Comparison of ENCODE assay signal across 16 mouse cellular contexts in genomic region chr3:34658241-34658965, GRCm38 (mm10). TPM values are rescaled to one million over a fixed set of nuclear protein-coding genes. Genes with fewer than 3 reads are reported as not detected.
DNase-seq lines count a peak whose midpoint lies in the region; ATAC-seq and TF ChIP-seq lines count a peak whose summit lies in the region.
"Had no signal": no experiment of that assay in that cellular context is flagged by ENCODE, and none has a peak within 500 bp of the region (broad histone marks: within the 10 kb centered on the region; RNA-seq: fewer than 3 reads in every experiment).

No protein-coding gene starts in this region.

- H3K4me1 ChIP-seq in forebrain, embryonic 14.5 days (ENCODE audit: control insufficient read depth, insufficient read depth, low read length), result peaks cover 28% of the 10 kb centered on the region
- H3K4me1 ChIP-seq in hindbrain, postnatal 0 days (ENCODE audit: insufficient read depth, low read length), result no peaks in the 10 kb centered on the region; the same call in 1 of the 2 replicates
- H3K4me1 ChIP-seq in neural tube, embryonic 12.5 days, result peaks cover 34% of the 10 kb centered on the region
- H3K4me1 ChIP-seq in kidney, embryonic 14.5 days (ENCODE audit: control insufficient read depth, insufficient read depth, low read length), result no peaks in the 10 kb centered on the region
- H3K4me1 ChIP-seq: liver, embryonic 13.5 days; stomach, embryonic 15.5 days had no signal

- DNase-seq in embryo, embryonic 9.5 days (ENCODE audit: extremely low spot score), result peak; percentile 7
- peak; percentile 27 for DNase-seq in forebrain, embryonic 14.5 days (ENCODE audit: low spot score)
- DNase-seq in hindbrain, postnatal 0 days (ENCODE audit: low spot score), result no peak
- DNase-seq in heart, adult 9 months (ENCODE audit: low spot score in 2 of 2), result no peak
- no peak for DNase-seq in gastrocnemius, postnatal 14 days
- DNase-seq: adrenal gland, adult 8-10 months; heart, adult 11 months; heart, postnatal 36 days; kidney, adult 2 months; liver, embryonic 13.5 days; lung, postnatal 10 days; right cerebral cortex, postnatal 4 days had no signal

- 29% methylated on average over 7 of the region's 7 CpGs for whole genome bisulfite sequencing in forebrain, embryonic 14.5 days
- 56% methylated on average over 7 of the region's 7 CpGs for WGBS in hindbrain, postnatal 0 days
- WGBS in neural tube, embryonic 12.5 days, result 41% methylated on average over 7 of the region's 7 CpGs
- WGBS in kidney, embryonic 14.5 days, result 51% methylated on average over 7 of the region's 7 CpGs

- H3K27me3 ChIP-seq in forebrain, embryonic 14.5 days (replicated peaks; ENCODE audit: control insufficient read depth, insufficient read depth, low read length), result no peaks in the 10 kb centered on the region
- peaks cover 32% of the 10 kb centered on the region for H3K27me3 ChIP-seq in hindbrain, postnatal 0 days (ENCODE audit: insufficient read depth, low read length)
- peaks cover 22% of the 10 kb centered on the region for H3K27me3 ChIP-seq in neural tube, embryonic 12.5 days (replicated peaks)
- H3K27me3 ChIP-seq in kidney, embryonic 14.5 days (ENCODE audit: control insufficient read depth, insufficient read depth, low read length), result peaks cover 96% of the 10 kb centered on the region
- H3K27me3 ChIP-seq: CH12.LX had no signal

- no peak for TF ChIP-seq CTCF in hindbrain, postnatal 0 days (IDR thresholded peaks at IDR 0.05; ENCODE audit: low read depth)

- H3K9me3 ChIP-seq in forebrain, embryonic 14.5 days (replicated peaks; ENCODE audit: control insufficient read depth, low read length), result no peaks in the 10 kb centered on the region
- no peaks in the 10 kb centered on the region for H3K9me3 ChIP-seq in hindbrain, postnatal 0 days (ENCODE audit: low read length)
- no peaks in the 10 kb centered on the region for H3K9me3 ChIP-seq in neural tube, embryonic 12.5 days
- no peaks in the 10 kb centered on the region for H3K9me3 ChIP-seq in kidney, embryonic 14.5 days (ENCODE audit: control insufficient read depth, low read length)
- H3K9me3 ChIP-seq: liver, embryonic 13.5 days; stomach, embryonic 15.5 days had no signal

- peak overlapping the region; percentile 79 for H3K4me3 ChIP-seq in forebrain, embryonic 14.5 days (ENCODE audit: low read depth, low read length)
- no peak overlapping the region for H3K4me3 ChIP-seq in hindbrain, postnatal 0 days (ENCODE audit: low read length)
- peak overlapping the region; percentile 41 for H3K4me3 ChIP-seq in neural tube, embryonic 12.5 days
- no peak overlapping the region for H3K4me3 ChIP-seq in kidney, embryonic 14.5 days (ENCODE audit: low read length)
- H3K4me3 ChIP-seq: liver, embryonic 13.5 days; stomach, embryonic 15.5 days had no signal

- H3K36me3 ChIP-seq in forebrain, embryonic 14.5 days (ENCODE audit: control insufficient read depth, insufficient read depth, low read length), result peaks cover 4% of the 10 kb centered on the region; the same call in 1 of the 2 replicates
- no peaks in the 10 kb centered on the region for H3K36me3 ChIP-seq in hindbrain, postnatal 0 days (ENCODE audit: insufficient read depth, low read length)
- no peaks in the 10 kb centered on the region for H3K36me3 ChIP-seq in neural tube, embryonic 12.5 days
- no peaks in the 10 kb centered on the region for H3K36me3 ChIP-seq in kidney, embryonic 14.5 days (ENCODE audit: control insufficient read depth, insufficient read depth, low read length)
- H3K36me3 ChIP-seq: liver, embryonic 13.5 days; stomach, embryonic 15.5 days had no signal

- peak overlapping the region; percentile 99 for H3K27ac ChIP-seq in forebrain, embryonic 14.5 days (ENCODE audit: low read depth, low read length)
- H3K27ac ChIP-seq in hindbrain, postnatal 0 days, result peak overlapping the region; percentile 76; the same call in 1 of the 2 replicates
- no peak overlapping the region for H3K27ac ChIP-seq in neural tube, embryonic 12.5 days
- no peak overlapping the region for H3K27ac ChIP-seq in kidney, embryonic 14.5 days (ENCODE audit: low read depth, low read length)
- H3K27ac ChIP-seq: liver, embryonic 13.5 days; stomach, embryonic 15.5 days had no signal

- H3K4me2 ChIP-seq in forebrain, embryonic 14.5 days (ENCODE audit: low read length), result peak overlapping the region; percentile 90
- peak overlapping the region; percentile 56 for H3K4me2 ChIP-seq in hindbrain, postnatal 0 days (ENCODE audit: low read depth, low read length)
- peak overlapping the region; percentile 79 for H3K4me2 ChIP-seq in neural tube, embryonic 12.5 days (replicated peaks)
- no peak overlapping the region for H3K4me2 ChIP-seq in kidney, embryonic 14.5 days (replicated peaks; ENCODE audit: low read depth, low read length)
- H3K4me2 ChIP-seq: liver, embryonic 13.5 days; stomach, embryonic 15.5 days had no signal

- peak overlapping the region; percentile 89 for H3K9ac ChIP-seq in forebrain, embryonic 14.5 days (ENCODE audit: low read length)
- no peak overlapping the region for H3K9ac ChIP-seq in hindbrain, postnatal 0 days (replicated peaks; ENCODE audit: low read length)
- peak overlapping the region; percentile 78; the same call in 1 of the 2 replicates for H3K9ac ChIP-seq in neural tube, embryonic 12.5 days
- no peak overlapping the region for H3K9ac ChIP-seq in kidney, embryonic 14.5 days (ENCODE audit: low read depth, low read length)
- H3K9ac ChIP-seq: liver, embryonic 13.5 days; stomach, embryonic 15.5 days had no signal

- intact Hi-C loops in gastrocnemius, postnatal 14 days (cut with DNase I; ENCODE audit: low total_unique reads), result no loop called here

- no peak for ATAC-seq in forebrain, embryonic 14.5 days
- ATAC-seq in hindbrain, postnatal 0 days, result no peak
- ATAC-seq in neural tube, embryonic 12.5 days (ENCODE audit: low FRiP score, low read depth), result no peak
- ATAC-seq in kidney, embryonic 14.5 days (ENCODE audit: low FRiP score, low TSS enrichment), result no peak

RNA-seq across cellular contexts. Expression of gene Sox2, which starts 8.2 kb away (rescaled TPM):
- 26.6 and 32.0 TPM in 2 replicates for polyA plus RNA-seq in forebrain, embryonic 14.5 days (2014; fragmentation: Nextera tagmentation; extraction: Ambion mirVana)
- 68.1 and 80.2 TPM in 2 replicates for total RNA-seq in hindbrain, postnatal 0 days (2014; rRNA removed)
- polyA plus RNA-seq in hindbrain, postnatal 0 days (2015; fragmentation: Nextera tagmentation; extraction: Ambion mirVana), result 22.6 and 26.3 TPM in 2 replicates
- 48.0 and 49.7 TPM in 2 replicates for polyA plus RNA-seq in neural tube, embryonic 12.5 days (2016; fragmentation: Nextera tagmentation; extraction: Ambion mirVana)
- under 1 TPM in 1 of 2 experiments, not detected in 1; 0.39 TPM for total RNA-seq in gastrocnemius, postnatal 14 days (2021)
- polyA plus RNA-seq in kidney, embryonic 14.5 days (2014; fragmentation: Nextera tagmentation; extraction: Ambion mirVana), result not detected in 2 replicates
- total RNA-seq: CH12.LX had no signal
- polyA plus RNA-seq: liver, embryonic 13.5 days had no signal

Comparison
In these comparisons a context has a peak if more than half of its experiments do, and no peak if none do; other contexts are left out.
1. DNase-seq: peak in embryo, embryonic 9.5 days (single experiment) and forebrain, embryonic 14.5 days (single experiment); none in hindbrain, postnatal 0 days (single experiment), heart, adult 9 months (0 of 2) and gastrocnemius, postnatal 14 days (single experiment).
2. H3K27ac ChIP-seq: peak in forebrain, embryonic 14.5 days (single experiment) and hindbrain, postnatal 0 days (single experiment); none in neural tube, embryonic 12.5 days (single experiment) and kidney, embryonic 14.5 days (single experiment).
3. H3K4me3 ChIP-seq: peak in forebrain, embryonic 14.5 days (single experiment) and neural tube, embryonic 12.5 days (single experiment); none in hindbrain, postnatal 0 days (single experiment) and kidney, embryonic 14.5 days (single experiment).
4. H3K9ac ChIP-seq: peak in forebrain, embryonic 14.5 days (single experiment) and neural tube, embryonic 12.5 days (single experiment); none in hindbrain, postnatal 0 days (single experiment) and kidney, embryonic 14.5 days (single experiment).
5. RNA of gene Sox2, which starts 8.2 kb away (polyA plus RNA-seq): 48.0 to 49.7 TPM in neural tube, embryonic 12.5 days, 26.6 to 32.0 TPM in forebrain, embryonic 14.5 days and 22.6 to 26.3 TPM in hindbrain, postnatal 0 days; not detected in kidney, embryonic 14.5 days; every median in the first group is over 10 times any median in the second.